8 mouse cellular contexts compared by ENCODE assay signal in genomic region chr1:192190508-192191321, GRCm38 (mm10). TPM values are rescaled to one million over a fixed set of nuclear protein-coding genes. Genes with fewer than 3 reads are reported as not detected.
A peak's percentile ranks its signal among the peaks of the same experiment; 100 is the strongest.
DNase-seq lines count a peak whose midpoint lies in the region; ATAC-seq and TF ChIP-seq lines count a peak whose summit lies in the region.

TSS of gene Kcnh1 (plus strand) at chr1:192190774.

- no peak for TF ChIP-seq POLR2A in kidney, adult 2 months (IDR thresholded peaks at IDR 0.05; ENCODE audit: low read depth, low read length)

- peaks cover 60% of the 10 kb centered on the region for H3K27me3 ChIP-seq in embryonic facial prominence, embryonic 10.5 days (replicated peaks; ENCODE audit: low read depth, poor library complexity, severe bottlenecking)
- H3K27me3 ChIP-seq in kidney, adult 2 months (replicated peaks; ENCODE audit: control insufficient read depth, insufficient read depth, low read length), result no peaks in the 10 kb centered on the region
- peaks cover 56% of the 10 kb centered on the region for H3K27me3 ChIP-seq in limb, embryonic 10.5 days (ENCODE audit: low read depth, poor library complexity, severe bottlenecking)
- H3K27me3 ChIP-seq in midbrain, embryonic 12.5 days, result peaks cover 41% of the 10 kb centered on the region

- peak; percentile 95 to 97 for DNase-seq in adrenal gland, postnatal 36 days
- DNase-seq in embryonic facial prominence, embryonic 10.5 days (ENCODE audit: low spot score), result peak; percentile 89
- peak; percentile 84 to 86 for DNase-seq in heart, adult 18-20 months
- DNase-seq in kidney, adult 2 months, result peak; percentile 91
- peak; percentile 88 for DNase-seq in limb, embryonic 10.5 days (ENCODE audit: low spot score)
- DNase-seq in spleen, adult 12 weeks (ENCODE audit: low spot score), result peak; percentile 41

- H3K4me1 ChIP-seq in embryonic facial prominence, embryonic 10.5 days, result peaks cover 9% of the 10 kb centered on the region; the same call in 1 of the 2 replicates
- H3K4me1 ChIP-seq in kidney, adult 2 months (ENCODE audit: control insufficient read depth, insufficient read depth, low read length), result no peaks in the 10 kb centered on the region
- H3K4me1 ChIP-seq in limb, embryonic 10.5 days, result peaks cover 11% of the 10 kb centered on the region
- H3K4me1 ChIP-seq in midbrain, embryonic 12.5 days, result 0 out of 2 replicates have a peak, but pooled peaks cover 6% of the 10 kb centered on the region

- TF ChIP-seq CTCF in kidney, adult 2 months (conservative IDR thresholded peaks at IDR 0.05; ENCODE audit: insufficient read depth, insufficient read length, low read depth, low read length), result peak; percentile 86

- ATAC-seq in midbrain, embryonic 12.5 days (ENCODE audit: low FRiP score, low read depth), result peak; percentile 95
- no peak for ATAC-seq in inflammation-experienced regulatory T-cells, adult 6 months

- under 1% methylated on average over 73 of the region's 73 CpGs for WGBS in embryonic facial prominence, embryonic 10.5 days
- 1% methylated on average over 73 of the region's 73 CpGs for WGBS in kidney, adult 2 months
- WGBS in limb, embryonic 10.5 days, result 3% methylated on average over 73 of the region's 73 CpGs
- under 1% methylated on average over 62 of the region's 73 CpGs for WGBS in midbrain, embryonic 12.5 days

- peak within 1 kb of the TSS; percentile 65 for H3K4me3 ChIP-seq in embryonic facial prominence, embryonic 10.5 days
- peak within 1 kb of the TSS; percentile 29; the same call in 1 of the 2 replicates for H3K4me3 ChIP-seq in kidney, adult 2 months (ENCODE audit: insufficient read depth, low read depth, low read length)
- peak within 1 kb of the TSS; percentile 60 for H3K4me3 ChIP-seq in limb, embryonic 10.5 days
- peak within 1 kb of the TSS; percentile 48 for H3K4me3 ChIP-seq in midbrain, embryonic 12.5 days

- H3K9ac ChIP-seq in midbrain, embryonic 12.5 days (replicated peaks), result peak within 1 kb of the TSS; percentile 32

- H3K9me3 ChIP-seq in embryonic facial prominence, embryonic 10.5 days, result no peaks in the 10 kb centered on the region
- H3K9me3 ChIP-seq in limb, embryonic 10.5 days (replicated peaks), result no peaks in the 10 kb centered on the region
- H3K9me3 ChIP-seq in midbrain, embryonic 12.5 days, result no peaks in the 10 kb centered on the region

- 0 out of 2 replicates have a peak within 1 kb of the TSS, but pooled peaks have one; percentile 14 for H3K27ac ChIP-seq in embryonic facial prominence, embryonic 10.5 days (replicated peaks)
- no peak within 1 kb of the TSS for H3K27ac ChIP-seq in kidney, adult 2 months (ENCODE audit: insufficient read depth, low read depth, low read length)
- no peak within 1 kb of the TSS for H3K27ac ChIP-seq in limb, embryonic 10.5 days
- no peak within 1 kb of the TSS for H3K27ac ChIP-seq in midbrain, embryonic 12.5 days (replicated peaks)

- H3K36me3 ChIP-seq in embryonic facial prominence, embryonic 10.5 days (replicated peaks), result no peaks in the 10 kb centered on the region
- H3K36me3 ChIP-seq in kidney, adult 2 months (ENCODE audit: control insufficient read depth, insufficient read depth, low read length), result no peaks in the 10 kb centered on the region
- no peaks in the 10 kb centered on the region for H3K36me3 ChIP-seq in limb, embryonic 10.5 days
- H3K36me3 ChIP-seq in midbrain, embryonic 12.5 days, result no peaks in the 10 kb centered on the region

- H3K4me2 ChIP-seq in midbrain, embryonic 12.5 days (replicated peaks), result peak within 1 kb of the TSS; percentile 63

RNA-seq across cellular contexts. Expression of gene Kcnh1, which starts in this region (rescaled TPM):
- under 1 TPM; 0.16 to 0.36 TPM for total RNA-seq in adrenal gland, postnatal 36 days (2021)
- polyA plus RNA-seq in embryonic facial prominence, embryonic 10.5 days (2016; fragmentation: Nextera tagmentation; extraction: Ambion mirVana), result 0.54 and 0.57 TPM in 2 replicates
- total RNA-seq in heart, adult 18-20 months (2021), result under 1 TPM; 0.15 TPM
- 0.52 and 0.60 TPM in 2 replicates for polyA plus RNA-seq in kidney, adult 2 months (2012; rRNA removed)
- 0.01 and 0.04 TPM in 2 replicates for polyA plus RNA-seq in limb, embryonic 10.5 days (2016; fragmentation: Nextera tagmentation; extraction: Ambion mirVana)
- 0.94 and 0.98 TPM in 2 replicates for polyA plus RNA-seq in midbrain, embryonic 12.5 days (2016; fragmentation: Nextera tagmentation; extraction: Ambion mirVana)
- polyA plus RNA-seq in inflammation-experienced regulatory T-cells, adult 6 months (2017; shearing (Covaris generic)), result not detected

Comparison
In these comparisons a context has a peak if more than half of its experiments do, and no peak if none do; other contexts are left out.
1. Peak in DNase-seq in adrenal gland, postnatal 36 days; RNA of the gene not detected or under 1 TPM.
2. Peak in DNase-seq, H3K4me3 ChIP-seq and H3K27ac ChIP-seq in embryonic facial prominence, embryonic 10.5 days; RNA of the gene not detected or under 1 TPM.
3. Peak in DNase-seq in heart, adult 18-20 months; RNA of the gene not detected or under 1 TPM.
4. Peak in DNase-seq and H3K4me3 ChIP-seq in kidney, adult 2 months; RNA of the gene not detected or under 1 TPM.
5. Peak in DNase-seq and H3K4me3 ChIP-seq in limb, embryonic 10.5 days; RNA of the gene not detected or under 1 TPM.
6. Peak in ATAC-seq, H3K4me3 ChIP-seq, H3K9ac ChIP-seq and H3K4me2 ChIP-seq in midbrain, embryonic 12.5 days; RNA of the gene not detected or under 1 TPM.
7. DNase-seq: peak in every context shown above with its lines; median percentile 96 in adrenal gland, postnatal 36 days; 91 in kidney, adult 2 months; 89 in embryonic facial prominence, embryonic 10.5 days; 88 in limb, embryonic 10.5 days; 85 in heart, adult 18-20 months; 41 in spleen, adult 12 weeks.